Mouse (Mus musculus) cerebellum, adult 2 months (tissue): Measurements from ENCODE around the gene Ndufa13.

Experiments used
- CTCF ChIP-seq: fragments of 200-500 bp; IDR thresholded peaks from 2 replicates; pipeline ENCODE4 v1.5.1; 2011; ENCODE audit warnings: low read depth, mild to moderate bottlenecking, control low read depth, low read length, moderate library complexity, borderline replicate concordance; ENCODE audit not compliant: insufficient read depth
- POLR2A ChIP-seq: fragments of 200-500 bp; IDR thresholded peaks from 2 replicates; pipeline ENCODE4 v1.6.1; 2011; ENCODE audit warnings: low read length, control low read depth, borderline replicate concordance; ENCODE audit not compliant: insufficient read depth

DNA sequence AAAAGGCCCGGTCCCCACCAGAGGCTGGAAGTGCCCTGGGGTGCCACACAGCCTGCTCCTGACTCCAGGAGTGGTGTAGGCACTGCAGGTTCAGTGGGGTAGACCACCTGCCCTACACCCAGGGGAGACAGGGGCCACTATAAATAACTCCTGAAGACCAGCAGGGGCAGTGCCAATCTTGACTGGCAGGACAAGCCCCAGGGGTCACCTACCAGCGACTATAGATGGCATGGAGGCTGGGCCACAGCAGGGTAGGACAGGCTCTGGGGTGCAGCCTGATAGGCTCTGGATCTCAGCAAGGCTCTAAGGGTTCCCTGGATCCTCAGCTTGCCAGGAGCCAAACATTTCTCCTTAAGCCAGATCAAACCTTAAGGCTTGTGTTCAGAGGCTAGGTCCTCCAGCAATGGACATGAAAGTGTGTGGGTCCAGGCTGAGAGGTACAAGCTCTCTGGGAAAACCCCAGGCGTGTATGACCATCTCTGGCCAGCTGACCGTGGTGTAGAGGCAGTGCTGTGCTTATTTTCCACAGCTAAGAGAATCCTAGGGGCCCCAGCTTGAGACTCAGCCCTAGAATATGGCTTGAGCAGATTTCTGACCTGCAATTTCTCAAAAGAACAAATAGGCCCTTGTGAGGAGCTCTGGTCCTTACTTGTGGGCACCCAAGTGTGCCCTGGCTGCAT is 6.4 kb downstream of the Ndufa13 start:
- TF ChIP-seq CTCF, result no peak
- TF ChIP-seq POLR2A, result no peak
